Mouse (Mus musculus) neutrophil, adult 65 days (primary cell): ENCODE measurements around the gene Selenbp2. TPM values are rescaled to one million over a fixed set of nuclear protein-coding genes. Genes with fewer than 3 reads are reported as not detected.

Experiments
- total RNA-seq: library from RNA; stranded (reverse); gene quantifications from 2 replicates; pipeline ENCODE4 v1.2.4, GENCODE M21; 2023

Selenbp2 gene
- total RNA-seq, result 2.6 and 2.8 TPM in 2 replicates

DNA sequence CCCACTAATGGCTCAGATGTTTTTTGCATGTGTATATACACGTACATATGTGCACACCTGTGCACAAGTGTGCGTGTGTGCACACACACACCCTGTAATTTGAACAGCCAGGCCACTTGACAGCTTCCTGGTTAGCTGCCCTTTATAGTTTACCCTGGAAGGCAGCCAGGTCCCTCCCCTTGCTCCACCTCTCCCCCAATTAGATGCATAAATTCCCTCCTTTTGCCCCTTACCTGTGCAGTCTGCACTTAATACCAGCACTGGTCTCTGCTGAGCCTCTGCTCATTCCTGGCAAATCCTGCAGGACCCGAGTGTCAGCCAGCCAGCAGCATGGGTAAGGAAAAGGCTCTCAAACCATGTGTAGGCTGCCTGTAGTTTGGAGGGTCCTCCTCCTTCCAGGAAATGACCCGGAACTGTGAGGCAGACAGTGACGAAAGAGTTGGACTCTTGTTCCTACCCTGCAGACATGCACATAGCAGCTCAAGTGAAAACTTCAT, at the start of gene Selenbp2:
Gene Selenbp2 (plus strand): TSS at position 228 of the 497 bp plus-strand sequence.

GRCm38 (mm10) chr3:94658740-94659095, 34.6 kb upstream of the Selenbp2 start, which contains the start of gene Tuft1:
Gene Tuft1, minus strand, starts transcription at chr3:94658872.

Other genes starting within 250 kb of the Selenbp2 start
- gene Oaz3, start 249.6 kb upstream of the Selenbp2 start, total RNA-seq, result not detected in 2 replicates
- not detected in 2 replicates for gene Celf3, start 215.3 kb upstream of the Selenbp2 start, total RNA-seq
- 1.3 and 2.0 TPM in 2 replicates for gene Riiad1, start 213.2 kb upstream of the Selenbp2 start, total RNA-seq
- gene Snx27, start 110.8 kb upstream of the Selenbp2 start, total RNA-seq, result 45.5 and 53.7 TPM in 2 replicates
- not detected in 2 replicates for gene Gm10972, start 50.4 kb upstream of the Selenbp2 start, total RNA-seq
- 0.76 and 0.88 TPM in 2 replicates for gene Tuft1, start 34.7 kb upstream of the Selenbp2 start, total RNA-seq
- 1.5 and 1.9 TPM in 2 replicates for gene Cgn, start 92.9 kb downstream of the Selenbp2 start, total RNA-seq
- 22.3 and 31.4 TPM in 2 replicates for gene Pogz, start 144.0 kb downstream of the Selenbp2 start, total RNA-seq
- gene Psmb4, start 193.4 kb downstream of the Selenbp2 start, total RNA-seq, result 193 and 208 TPM in 2 replicates
- 13.6 and 15.2 TPM in 2 replicates for gene Selenbp1, start 239.5 kb downstream of the Selenbp2 start, total RNA-seq